Mouse (Mus musculus) naive thymus-derived CD4-positive, alpha-beta T cell, adult 2 months (primary cell): ENCODE data around the gene Zswim8.

Source experiments
- DNase-seq: peaks from one replicate; pipeline ENCODE4 v3.0.0-alpha.2; 2011; ENCODE audit warnings: low read depth

Zswim8 gene

GRCm38 (mm10) chr14:20772808-20773207 lies 65.5 kb downstream of the Zswim8 start:
- DNase-seq = no peak
